Mouse (Mus musculus): Measurements from ENCODE around the gene Ephb4. TPM values are rescaled to one million over a fixed set of nuclear protein-coding genes. Genes with fewer than 3 reads are reported as not detected.

Ephb4 gene
- polyA plus RNA-seq, 1 experiment = not detected

DNA sequence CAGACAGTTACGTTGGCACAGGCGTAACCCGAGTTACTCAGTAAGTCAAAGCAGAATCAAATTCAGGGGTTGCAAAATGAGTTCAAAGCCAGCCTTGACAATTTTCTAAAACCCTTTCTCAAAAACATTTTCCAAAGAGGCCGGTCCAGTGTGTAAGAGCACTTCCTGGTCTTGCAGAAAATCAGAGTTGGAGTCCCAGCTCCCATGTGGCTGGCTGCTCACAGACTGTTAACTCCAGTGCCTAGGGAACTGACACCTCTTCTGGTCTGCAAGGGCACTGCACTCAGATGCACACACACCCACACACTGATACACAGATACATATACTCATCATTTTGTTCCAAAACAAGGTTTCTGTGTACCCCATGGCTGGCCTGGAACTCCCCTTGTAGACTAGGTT lies 41.6 kb upstream of the Ephb4 start:
- 92% methylated on average over 4 of the region's 4 CpGs for WGBS
- H3K4me1 ChIP-seq (ENCODE audit: control insufficient read depth, insufficient read depth, low read length) = no peaks in the 10 kb centered on the region

DNA sequence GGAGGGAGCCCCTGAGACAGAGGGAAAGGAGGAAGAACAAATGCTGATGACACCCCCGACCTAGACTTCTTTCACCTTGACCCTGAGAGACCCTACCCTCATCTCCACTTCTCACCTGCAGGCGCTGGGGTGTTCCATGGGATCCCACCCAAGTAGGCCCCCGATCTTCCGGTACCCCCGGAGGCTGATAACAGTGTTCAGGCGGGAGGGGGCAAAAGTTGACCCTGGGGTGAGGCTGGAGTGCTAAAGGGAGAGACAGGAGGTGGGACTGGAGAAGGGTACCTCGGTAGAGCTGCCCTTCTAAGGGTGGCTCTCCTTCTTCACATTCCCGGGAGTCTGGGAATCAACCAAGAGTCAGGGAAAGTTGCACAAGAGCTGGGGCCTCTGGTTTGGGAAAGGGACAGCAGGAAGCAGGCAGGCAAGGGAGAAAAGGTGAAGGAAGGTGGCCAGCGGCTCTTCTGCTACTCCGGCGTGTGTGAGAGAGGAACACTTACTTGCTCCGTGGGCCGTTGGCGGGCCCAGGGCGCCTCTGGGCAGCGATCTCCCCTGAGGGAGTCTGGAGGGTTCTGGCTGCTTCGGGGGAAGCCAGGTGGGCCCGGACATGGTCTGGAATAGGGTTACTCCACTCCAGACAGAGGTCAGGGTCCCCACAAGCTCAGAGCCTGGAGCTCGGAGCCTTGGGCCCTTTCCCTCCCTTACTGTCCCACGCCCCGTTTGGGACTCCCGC lies 36.3 kb upstream of the Ephb4 start:
- WGBS = 10% methylated on average over 22 of the region's 22 CpGs
- Histone ChIP-seq H3K27ac (ENCODE audit: insufficient read depth, low read depth, low read length) (peak overlapping the region; percentile 40; the same call in 1 of the 2 replicates), H3K4me1 (ENCODE audit: control insufficient read depth, insufficient read depth, low read length) (peaks cover 16% of the 10 kb centered on the region), H3K4me3 (ENCODE audit: insufficient read depth, low read depth, low read length) (peak overlapping the region; percentile 44)
- TF ChIP-seq CTCF (IDR thresholded peaks at IDR 0.05; ENCODE audit: insufficient read depth, low read depth, low read length) = no peak
- no peak for TF ChIP-seq POLR2A (IDR thresholded peaks at IDR 0.05; ENCODE audit: insufficient read depth, low read depth, low read length)

More for the DNA sequence above, 41.6 kb upstream of the Ephb4 start:
- Histone ChIP-seq H3K4me3 (ENCODE audit: insufficient read depth, low read depth, low read length) (no peak overlapping the region), H3K27ac (ENCODE audit: insufficient read depth, low read depth, low read length) (0 out of 2 replicates have a peak overlapping the region, but pooled peaks have one; percentile 97)
- TF ChIP-seq POLR2A (IDR thresholded peaks at IDR 0.05; ENCODE audit: insufficient read depth, low read depth, low read length) (no peak), CTCF (IDR thresholded peaks at IDR 0.05; ENCODE audit: insufficient read depth, low read depth, low read length) (no peak)

DNA sequence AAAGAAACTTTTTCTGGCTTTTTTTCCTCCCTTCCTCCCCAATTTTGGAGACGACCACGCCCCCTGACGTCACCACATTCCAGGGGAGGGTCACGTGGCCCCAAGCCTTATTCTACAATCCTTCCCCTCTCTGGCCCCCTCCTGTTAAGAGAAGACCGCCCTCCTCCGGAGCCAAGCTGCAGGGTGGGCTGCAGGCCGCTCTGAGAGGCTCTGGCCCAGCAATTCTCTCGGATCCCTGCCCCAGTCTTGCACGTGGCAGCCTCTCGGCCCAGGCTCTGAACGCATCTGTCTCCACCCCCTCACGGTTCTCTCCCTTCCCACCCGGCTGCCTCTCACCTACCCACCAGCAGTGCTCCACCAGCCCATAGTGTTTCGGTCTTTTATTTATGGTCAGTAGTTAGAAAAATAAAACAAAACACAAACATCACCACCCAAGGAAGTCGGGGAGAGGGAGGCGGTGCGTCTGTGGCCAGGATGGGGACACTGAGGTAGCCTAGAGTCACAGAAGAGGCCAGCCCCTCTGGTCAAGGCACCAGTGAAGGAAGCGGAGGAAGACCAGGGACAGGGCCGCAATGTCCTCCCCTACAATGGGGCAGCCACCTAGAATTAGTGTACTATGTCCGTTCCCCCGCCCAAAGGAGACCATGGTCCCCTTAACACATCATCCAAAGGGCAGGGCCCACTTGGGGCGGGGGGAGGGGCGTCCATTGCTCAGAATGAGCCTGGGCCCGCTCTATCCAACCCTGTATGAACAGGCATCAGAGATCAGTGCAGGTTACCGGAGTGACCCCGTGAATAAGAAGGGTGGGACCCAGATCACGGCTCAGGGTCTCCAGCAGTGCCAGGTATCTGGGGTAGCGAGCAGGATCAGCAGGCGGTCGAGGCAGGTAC lies 35.5 kb upstream of the Ephb4 start, which contains the start of gene Trip6:
Gene Trip6, minus strand, starts transcription at position 212 of the 891 bp plus-strand sequence.
- Histone ChIP-seq H3K27ac (ENCODE audit: insufficient read depth, low read depth, low read length) (peak within 1 kb of the TSS; percentile 40; the same call in 1 of the 2 replicates), H3K4me3 (ENCODE audit: insufficient read depth, low read depth, low read length) (peak within 1 kb of the TSS; percentile 44), H3K4me1 (ENCODE audit: control insufficient read depth, insufficient read depth, low read length) (peaks cover 16% of the 10 kb centered on the region)
- WGBS = 30% methylated on average over 30 of the region's 30 CpGs
- TF ChIP-seq CTCF (IDR thresholded peaks at IDR 0.05; ENCODE audit: insufficient read depth, low read depth, low read length) = no peak
- TF ChIP-seq POLR2A (IDR thresholded peaks at IDR 0.05; ENCODE audit: insufficient read depth, low read depth, low read length) = no peak

DNA sequence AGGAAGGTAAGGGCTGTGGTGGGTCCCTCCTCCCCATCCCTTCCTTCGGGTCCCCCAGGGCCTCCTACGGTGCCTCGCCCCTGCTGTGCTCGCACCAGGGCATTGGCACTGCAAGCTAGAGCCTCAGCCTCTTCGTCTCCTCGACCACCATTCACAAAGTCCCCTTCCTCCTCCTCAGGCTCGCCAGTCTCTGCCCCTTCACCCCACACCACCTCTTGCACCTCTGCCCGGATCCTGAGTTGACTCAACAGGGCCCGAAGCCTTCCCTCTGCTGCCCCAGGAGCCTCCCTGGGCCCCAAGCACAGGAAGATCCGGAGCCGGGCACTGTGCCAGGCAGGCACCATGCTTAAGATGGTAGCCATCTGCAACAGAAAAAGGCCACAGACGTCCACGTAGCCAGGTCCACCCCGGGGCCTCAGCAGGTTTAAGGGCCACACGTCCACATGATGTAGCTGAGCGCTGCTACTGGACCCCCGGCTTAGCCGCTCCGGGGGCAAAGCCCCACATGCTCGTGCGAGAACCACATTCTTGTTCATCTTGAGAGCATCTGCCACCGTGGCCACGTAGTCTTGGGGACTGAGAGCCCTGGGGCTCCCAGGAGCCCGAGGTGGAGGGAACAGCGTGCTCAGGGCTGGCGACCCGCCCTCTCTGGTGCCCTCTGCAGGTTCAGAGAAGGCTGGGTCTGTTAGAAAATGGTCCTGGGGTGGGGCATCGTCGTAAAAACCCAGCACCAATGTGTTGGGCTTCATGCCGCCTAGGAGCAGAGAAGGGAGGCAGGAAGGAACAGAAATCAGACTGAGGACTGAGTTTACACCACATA lies 34.6 kb upstream of the Ephb4 start:
- no peak overlapping the region for H3K4me3 ChIP-seq (ENCODE audit: insufficient read depth, low read depth, low read length)
- peaks cover 16% of the 10 kb centered on the region for H3K4me1 ChIP-seq (ENCODE audit: control insufficient read depth, insufficient read depth, low read length)
- no peak overlapping the region for H3K27ac ChIP-seq (ENCODE audit: insufficient read depth, low read depth, low read length)
- TF ChIP-seq CTCF (IDR thresholded peaks at IDR 0.05; ENCODE audit: insufficient read depth, low read depth, low read length) = no peak
- no peak for TF ChIP-seq POLR2A (IDR thresholded peaks at IDR 0.05; ENCODE audit: insufficient read depth, low read depth, low read length)
- WGBS = 59% methylated on average over 30 of the region's 30 CpGs

DNA sequence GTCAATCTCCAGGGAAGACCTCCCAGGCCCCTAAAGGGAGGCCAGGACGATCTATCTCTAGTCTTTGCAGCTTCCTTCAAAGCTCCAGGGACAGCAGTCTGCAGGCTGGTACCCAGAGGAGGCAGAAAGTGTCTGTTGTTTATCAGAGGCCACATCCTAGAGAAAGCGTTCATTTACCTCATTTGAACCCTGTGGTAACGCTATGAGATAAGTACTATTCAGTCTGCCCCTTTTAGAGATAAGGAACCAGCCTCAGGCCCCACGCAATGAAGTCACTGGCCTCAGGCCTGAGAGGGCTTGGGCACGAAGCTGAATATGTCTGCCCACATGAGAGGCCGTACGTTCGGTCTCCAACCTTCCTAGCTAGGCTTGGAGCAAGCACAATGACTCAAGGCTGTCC lies 32.5 kb upstream of the Ephb4 start:
- Histone ChIP-seq H3K4me1 (ENCODE audit: control insufficient read depth, insufficient read depth, low read length) (peaks cover 16% of the 10 kb centered on the region), H3K4me3 (ENCODE audit: insufficient read depth, low read depth, low read length) (no peak overlapping the region), H3K27ac (ENCODE audit: insufficient read depth, low read depth, low read length) (no peak overlapping the region)
- 91% methylated on average over 8 of the region's 8 CpGs for WGBS
- TF ChIP-seq CTCF (IDR thresholded peaks at IDR 0.05; ENCODE audit: insufficient read depth, low read depth, low read length) = no peak
- no peak for TF ChIP-seq POLR2A (IDR thresholded peaks at IDR 0.05; ENCODE audit: insufficient read depth, low read depth, low read length)

DNA sequence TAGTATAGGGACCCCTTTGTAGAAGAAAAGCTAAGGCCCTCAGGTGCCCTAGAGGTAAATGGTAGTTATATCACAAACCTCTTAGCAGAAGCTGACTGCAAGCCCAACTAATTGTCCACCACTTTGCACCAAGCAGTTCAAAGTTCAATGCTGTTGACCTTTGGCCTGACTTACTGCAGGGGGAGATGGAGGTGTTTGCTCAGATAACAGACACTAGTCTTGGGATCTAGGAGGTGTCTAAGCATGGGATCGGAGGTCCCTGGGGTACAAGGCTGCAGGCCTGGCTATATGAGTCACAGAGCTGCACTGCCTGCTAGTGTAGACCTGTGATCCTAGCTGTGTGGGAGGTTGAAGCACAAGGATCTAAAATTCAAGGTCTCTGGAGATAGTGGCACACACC lies 31.3 kb upstream of the Ephb4 start:
- Histone ChIP-seq H3K4me3 (ENCODE audit: insufficient read depth, low read depth, low read length) (no peak overlapping the region), H3K4me1 (ENCODE audit: control insufficient read depth, insufficient read depth, low read length) (peaks cover 16% of the 10 kb centered on the region), H3K27ac (ENCODE audit: insufficient read depth, low read depth, low read length) (no peak overlapping the region)
- WGBS = 79% methylated on average over 1 of the region's 1 CpGs
- TF ChIP-seq POLR2A (IDR thresholded peaks at IDR 0.05; ENCODE audit: insufficient read depth, low read depth, low read length) (no peak), CTCF (IDR thresholded peaks at IDR 0.05; ENCODE audit: insufficient read depth, low read depth, low read length) (no peak)

DNA sequence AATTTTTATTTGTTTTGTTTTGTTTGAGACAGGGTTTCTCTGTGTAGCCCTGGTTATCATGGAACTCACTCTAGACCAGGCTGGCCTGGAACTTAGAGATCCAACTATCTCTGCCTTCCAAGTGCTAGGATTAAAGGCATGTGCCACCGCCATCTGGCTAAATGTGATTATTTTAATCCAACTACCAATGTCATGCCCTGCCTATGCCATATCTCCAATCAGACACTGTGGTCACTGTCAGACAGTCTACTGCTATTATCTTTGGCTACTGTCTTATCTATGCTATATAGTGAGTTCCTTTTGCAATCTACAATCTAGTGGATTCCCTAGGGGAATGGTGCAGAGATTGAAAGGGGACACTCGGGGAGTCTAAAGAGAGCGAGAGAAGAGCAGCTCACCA lies 28.9 kb upstream of the Ephb4 start:
- TF ChIP-seq POLR2A (IDR thresholded peaks at IDR 0.05; ENCODE audit: insufficient read depth, low read depth, low read length) (no peak), CTCF (IDR thresholded peaks at IDR 0.05; ENCODE audit: insufficient read depth, low read depth, low read length) (no peak)
- 96% methylated on average over 3 of the region's 3 CpGs for WGBS
- Histone ChIP-seq H3K27ac (ENCODE audit: insufficient read depth, low read depth, low read length) (no peak overlapping the region), H3K4me1 (ENCODE audit: control insufficient read depth, insufficient read depth, low read length) (no peaks in the 10 kb centered on the region), H3K4me3 (ENCODE audit: insufficient read depth, low read depth, low read length) (no peak overlapping the region)

DNA sequence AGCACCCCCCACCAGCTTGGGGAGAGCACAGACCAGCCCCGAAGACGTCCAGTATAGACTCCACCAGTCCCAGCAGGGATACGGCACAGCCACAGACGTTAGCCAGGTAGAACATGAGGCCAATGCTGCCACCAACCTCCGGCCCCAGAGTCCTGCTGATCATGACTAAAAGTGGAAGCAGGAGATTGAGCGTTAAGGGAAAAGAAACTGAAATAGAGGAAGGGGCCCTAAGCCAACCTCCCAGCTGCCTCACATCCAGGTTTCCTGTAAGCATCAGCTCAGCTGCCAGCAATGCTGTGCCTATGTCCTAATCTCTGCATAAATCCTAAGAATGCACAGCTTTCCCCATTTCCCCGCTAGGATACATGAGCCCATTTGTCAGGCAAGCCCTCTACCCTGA lies 19.0 kb upstream of the Ephb4 start:
- Histone ChIP-seq H3K4me1 (ENCODE audit: control insufficient read depth, insufficient read depth, low read length) (peaks cover 8% of the 10 kb centered on the region; the same call in 1 of the 2 replicates), H3K27ac (ENCODE audit: insufficient read depth, low read depth, low read length) (no peak overlapping the region), H3K4me3 (ENCODE audit: insufficient read depth, low read depth, low read length) (no peak overlapping the region)
- no peak for TF ChIP-seq CTCF (IDR thresholded peaks at IDR 0.05; ENCODE audit: insufficient read depth, low read depth, low read length)
- TF ChIP-seq POLR2A (IDR thresholded peaks at IDR 0.05; ENCODE audit: insufficient read depth, low read depth, low read length) = no peak
- 92% methylated on average over 7 of the region's 7 CpGs for WGBS

Data from olfactory bulb, adult 2 months (tissue).